In the genomic region with DNA sequence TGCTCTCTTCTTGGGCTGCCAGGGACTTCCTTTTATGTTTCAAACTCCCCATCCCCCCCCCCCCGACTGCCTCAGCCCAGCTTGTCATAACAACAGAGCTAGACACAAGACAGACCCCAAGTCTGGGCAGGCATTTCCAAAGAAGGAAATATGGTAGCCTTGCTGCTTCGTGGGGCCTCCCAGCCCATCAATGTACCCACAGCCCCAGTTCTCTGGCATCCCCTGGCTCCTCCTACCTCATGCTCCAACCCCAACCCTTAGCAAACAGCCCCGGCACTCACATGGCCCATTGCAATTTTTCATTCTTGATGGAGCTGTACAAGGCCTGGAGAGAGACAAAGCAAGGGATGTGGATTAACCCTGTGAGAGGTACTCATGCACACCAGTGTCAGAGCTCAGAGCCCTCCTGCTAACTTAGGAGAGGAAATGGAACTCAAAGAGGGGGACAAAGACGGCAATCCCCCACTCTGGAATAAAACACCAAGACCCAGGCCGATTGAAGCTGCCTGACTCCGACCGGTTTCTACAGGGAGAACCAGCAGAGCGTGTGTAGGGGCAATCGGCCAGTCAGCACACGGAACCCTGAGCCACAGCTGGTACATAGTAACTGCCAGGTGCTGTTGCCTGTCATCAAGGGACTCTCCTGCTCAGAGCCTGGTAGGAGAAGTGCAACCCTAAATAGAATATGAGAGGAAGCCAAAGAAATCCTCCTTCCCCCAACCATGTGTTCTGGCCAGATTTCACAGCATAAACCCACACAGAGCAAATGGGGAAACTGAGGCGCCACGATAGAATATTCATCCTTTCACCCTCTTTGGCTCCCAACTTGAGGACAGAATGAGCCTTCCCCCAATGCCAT, we compare ENCODE assay signal across 9 mouse cellular contexts. TPM values are rescaled to one million over a fixed set of nuclear protein-coding genes. Genes with fewer than 3 reads are reported as not detected.
DNase-seq lines count a peak whose midpoint lies in the region; ATAC-seq and TF ChIP-seq lines count a peak whose summit lies in the region.
"Had no signal": no experiment of that assay in that cellular context is flagged by ENCODE, and none has a peak within 500 bp of the region (broad histone marks: within the 10 kb centered on the region; RNA-seq: fewer than 3 reads in every experiment).

No protein-coding gene starts in this region.

- peak overlapping the region; percentile 78 for H3K4me2 ChIP-seq in heart, embryonic 12.5 days
- H3K4me2 ChIP-seq in liver, embryonic 11.5 days = peak overlapping the region; percentile 79

- TF ChIP-seq CTCF in embryonic fibroblast, embryonic 13.5 days (IDR thresholded peaks at IDR 0.05; ENCODE audit: borderline replicate concordance, insufficient read depth, low read length) = no peak
- TF ChIP-seq CTCF in lung, adult 2 months (IDR thresholded peaks at IDR 0.05; ENCODE audit: insufficient read depth, low read length) = no peak

- 45% methylated on average over 12 of the region's 12 CpGs for WGBS in heart, embryonic 12.5 days
- WGBS in liver, embryonic 11.5 days = 43% methylated on average over 12 of the region's 12 CpGs
- 47% methylated on average over 12 of the region's 12 CpGs for WGBS in lung, adult 2 months

- DNase-seq in heart, adult 9 months (ENCODE audit: low spot score in 2 of 2) = no peak
- peak; percentile 50 for DNase-seq in liver, embryonic 11.5 days (ENCODE audit: low spot score)
- DNase-seq in yolk sac, embryonic 10.5 days (ENCODE audit: low spot score) = peak; percentile 47
- no peak for DNase-seq in lung, adult 2 months
- DNase-seq in gastrocnemius, postnatal 36 days = no peak

- ATAC-seq in heart, embryonic 12.5 days (ENCODE audit: insufficient number of reproducible peaks, low FRiP score) = no peak
- peak; percentile 13 for ATAC-seq in activated CD4-positive, CD25-positive, alpha-beta regulatory T cell, adult 4 months
- no peak for ATAC-seq in liver, embryonic 11.5 days (replicated peaks; ENCODE audit: low FRiP score)
- ATAC-seq: Patski had no signal

- peaks cover 51% of the 10 kb centered on the region for H3K4me1 ChIP-seq in heart, embryonic 12.5 days (replicated peaks)
- H3K4me1 ChIP-seq in embryonic fibroblast, embryonic 13.5 days (ENCODE audit: control insufficient read depth, insufficient read depth, low read length) = peaks cover 2% of the 10 kb centered on the region
- peaks cover 47% of the 10 kb centered on the region for H3K4me1 ChIP-seq in liver, embryonic 11.5 days (replicated peaks; ENCODE audit: control insufficient read depth, insufficient read depth, low read length)
- H3K4me1 ChIP-seq in lung, adult 2 months (ENCODE audit: control insufficient read depth, insufficient read depth, low read length) = no peaks in the 10 kb centered on the region

- no peaks in the 10 kb centered on the region for H3K9me3 ChIP-seq in heart, embryonic 12.5 days (replicated peaks)
- H3K9me3 ChIP-seq in liver, embryonic 11.5 days (ENCODE audit: control insufficient read depth, low read length) = no peaks in the 10 kb centered on the region

- H3K27me3 ChIP-seq in heart, embryonic 12.5 days (replicated peaks) = peaks cover 97% of the 10 kb centered on the region
- H3K27me3 ChIP-seq in liver, embryonic 11.5 days (replicated peaks; ENCODE audit: control insufficient read depth, insufficient read depth, low read length) = peaks cover 78% of the 10 kb centered on the region

- H3K9ac ChIP-seq in heart, embryonic 12.5 days = peak overlapping the region; percentile 14
- H3K9ac ChIP-seq in liver, embryonic 11.5 days (ENCODE audit: low read depth, low read length) = peak overlapping the region; percentile 37

- peak overlapping the region; percentile 53; the same call in 1 of the 2 replicates for H3K27ac ChIP-seq in heart, embryonic 12.5 days (ENCODE audit: poor library complexity, severe bottlenecking)
- no peak overlapping the region for H3K27ac ChIP-seq in embryonic fibroblast, embryonic 13.5 days (ENCODE audit: insufficient read depth, low read length)
- peak overlapping the region; percentile 80 for H3K27ac ChIP-seq in liver, embryonic 11.5 days (ENCODE audit: low read depth, low read length)

- peak overlapping the region; percentile 54 for H3K4me3 ChIP-seq in heart, embryonic 12.5 days
- no peak overlapping the region for H3K4me3 ChIP-seq in embryonic fibroblast, embryonic 13.5 days (ENCODE audit: insufficient read depth, low read length)
- peak overlapping the region; percentile 56 for H3K4me3 ChIP-seq in liver, embryonic 11.5 days (ENCODE audit: low read depth, low read length)
- no peak overlapping the region for H3K4me3 ChIP-seq in lung, adult 2 months (replicated peaks; ENCODE audit: extremely low read depth, low read depth, low read length)

- intact Hi-C loops in gastrocnemius, postnatal 36 days (cut with DNase I) = no loop called here

- H3K36me3 ChIP-seq in heart, embryonic 12.5 days = peaks cover 18% of the 10 kb centered on the region
- H3K36me3 ChIP-seq in liver, embryonic 11.5 days (ENCODE audit: control insufficient read depth, insufficient read depth, low read length) = peaks cover 9% of the 10 kb centered on the region; the same call in 1 of the 2 replicates

- 0 out of 2 replicates have a peak, but pooled peaks have one; percentile 25 for TF ChIP-seq POLR2A in embryonic fibroblast, embryonic 13.5 days (IDR thresholded peaks at IDR 0.05; ENCODE audit: low read depth, low read length)
- no peak for TF ChIP-seq POLR2A in lung, adult 2 months (IDR thresholded peaks at IDR 0.05; ENCODE audit: borderline replicate concordance, extremely low read depth, low read depth, low read length)

RNA-seq across cellular contexts. Expression of a gene that starts 11.0 kb away (rescaled TPM):
- 12.0 and 13.4 TPM in 2 replicates for polyA plus RNA-seq in heart, embryonic 12.5 days (2016; fragmentation: Nextera tagmentation; extraction: Ambion mirVana)
- polyA plus RNA-seq in activated CD4-positive, CD25-positive, alpha-beta regulatory T cell, adult 4 months (2017; shearing (Covaris generic)) = 1 to 10 TPM; 3.4 to 4.5 TPM
- polyA plus RNA-seq in embryonic fibroblast, embryonic 13.5 days (2011; ENCODE audit: insufficient read length, low read depth, missing spikeins) = 1.5 and 2.7 TPM in 2 replicates
- 11.9 and 12.4 TPM in 2 replicates for polyA plus RNA-seq in liver, embryonic 11.5 days (2014; fragmentation: Nextera tagmentation; extraction: Ambion mirVana)
- polyA plus RNA-seq in lung, adult 2 months (2012; rRNA removed) = 2.3 and 2.4 TPM in 2 replicates
- under 1 TPM; 0.51 to 0.62 TPM for total RNA-seq in gastrocnemius, postnatal 36 days (2021)

RNA-seq across cellular contexts. Expression of a gene that starts 11.9 kb away (rescaled TPM):
- 7.2 and 7.6 TPM in 2 replicates for polyA plus RNA-seq in heart, embryonic 12.5 days (2016; fragmentation: Nextera tagmentation; extraction: Ambion mirVana)
- 10 to 100 TPM; 19.7 to 30.4 TPM for polyA plus RNA-seq in activated CD4-positive, CD25-positive, alpha-beta regulatory T cell, adult 4 months (2017; shearing (Covaris generic))
- polyA plus RNA-seq in embryonic fibroblast, embryonic 13.5 days (2011; ENCODE audit: insufficient read length, low read depth, missing spikeins) = 42.3 and 44.8 TPM in 2 replicates
- 6.0 and 6.6 TPM in 2 replicates for polyA plus RNA-seq in liver, embryonic 11.5 days (2014; fragmentation: Nextera tagmentation; extraction: Ambion mirVana)
- polyA plus RNA-seq in lung, adult 2 months (2012; rRNA removed) = 56.5 and 60.6 TPM in 2 replicates
- 1 to 10 TPM; 7.3 to 8.6 TPM for total RNA-seq in gastrocnemius, postnatal 36 days (2021)

RNA-seq across cellular contexts. Expression of a gene that starts 12.0 kb away (rescaled TPM):
- 9.9 and 10.0 TPM in 2 replicates for polyA plus RNA-seq in heart, embryonic 12.5 days (2016; fragmentation: Nextera tagmentation; extraction: Ambion mirVana)
- polyA plus RNA-seq in activated CD4-positive, CD25-positive, alpha-beta regulatory T cell, adult 4 months (2017; shearing (Covaris generic)) = 1 to 10 TPM; 5.6 to 6.9 TPM
- 3.2 and 3.9 TPM in 2 replicates for polyA plus RNA-seq in embryonic fibroblast, embryonic 13.5 days (2011; ENCODE audit: insufficient read length, low read depth, missing spikeins)
- 15.7 and 16.4 TPM in 2 replicates for polyA plus RNA-seq in liver, embryonic 11.5 days (2014; fragmentation: Nextera tagmentation; extraction: Ambion mirVana)
- 10.7 and 15.5 TPM in 2 replicates for polyA plus RNA-seq in lung, adult 2 months (2012; rRNA removed)
- total RNA-seq in gastrocnemius, postnatal 36 days (2021) = 1 to 10 TPM; 2.7 to 2.9 TPM

RNA-seq across cellular contexts. Expression of a gene that starts 22.5 kb away (rescaled TPM):
- 97.7 and 116 TPM in 2 replicates for polyA plus RNA-seq in heart, embryonic 12.5 days (2016; fragmentation: Nextera tagmentation; extraction: Ambion mirVana)
- polyA plus RNA-seq in activated CD4-positive, CD25-positive, alpha-beta regulatory T cell, adult 4 months (2017; shearing (Covaris generic)) = 10 to 100 TPM; 40.7 to 52.4 TPM
- polyA plus RNA-seq in embryonic fibroblast, embryonic 13.5 days (2011; ENCODE audit: insufficient read length, low read depth, missing spikeins) = 62.4 and 67.7 TPM in 2 replicates
- 151 and 153 TPM in 2 replicates for polyA plus RNA-seq in liver, embryonic 11.5 days (2014; fragmentation: Nextera tagmentation; extraction: Ambion mirVana)
- 47.1 and 53.9 TPM in 2 replicates for polyA plus RNA-seq in lung, adult 2 months (2012; rRNA removed)
- total RNA-seq in gastrocnemius, postnatal 36 days (2021) = 10 to 100 TPM; 55.9 to 56.4 TPM

RNA-seq across cellular contexts. Expression of a gene that starts 24.9 kb away (rescaled TPM):
- 4.3 and 4.4 TPM in 2 replicates for polyA plus RNA-seq in heart, embryonic 12.5 days (2016; fragmentation: Nextera tagmentation; extraction: Ambion mirVana)
- 1 to 10 TPM; 3.9 to 7.1 TPM for polyA plus RNA-seq in activated CD4-positive, CD25-positive, alpha-beta regulatory T cell, adult 4 months (2017; shearing (Covaris generic))
- 1.3 and 1.6 TPM in 2 replicates for polyA plus RNA-seq in embryonic fibroblast, embryonic 13.5 days (2011; ENCODE audit: insufficient read length, low read depth, missing spikeins)
- 21.9 and 25.4 TPM in 2 replicates for polyA plus RNA-seq in liver, embryonic 11.5 days (2014; fragmentation: Nextera tagmentation; extraction: Ambion mirVana)
- polyA plus RNA-seq in lung, adult 2 months (2012; rRNA removed) = 26.5 and 27.1 TPM in 2 replicates
- total RNA-seq in gastrocnemius, postnatal 36 days (2021) = 1 to 10 TPM in 1 of 2 experiments, under 1 TPM in 1; 0.79 to 1.1 TPM

Comparison
In these comparisons a context has a peak if more than half of its experiments do, and no peak if none do; other contexts are left out.
1. H3K4me3 ChIP-seq: peak in heart, embryonic 12.5 days (single experiment) and liver, embryonic 11.5 days (single experiment); none in embryonic fibroblast, embryonic 13.5 days (single experiment) and lung, adult 2 months (single experiment).
2. DNase-seq: peak in liver, embryonic 11.5 days (single experiment) and yolk sac, embryonic 10.5 days (single experiment); none in heart, adult 9 months (0 of 2), lung, adult 2 months (single experiment) and gastrocnemius, postnatal 36 days (0 of 2).